Mouse (Mus musculus) thymus, adult 2 months (tissue): ENCODE results near the gene Lrsam1. TPM values are rescaled to one million over a fixed set of nuclear protein-coding genes. Genes with fewer than 3 reads are reported as not detected.

Source experiments
- DNase-seq: peaks from one replicate; pipeline ENCODE4 v3.0.0; 2021
- H3K27ac ChIP-seq: fragments of 200-500 bp; 2 replicates; pipeline ENCODE4 v1.5.1; 2012; ENCODE audit warnings: low read length, control low read depth; ENCODE audit not compliant: control insufficient read depth, insufficient read depth
- H3K27me3 ChIP-seq: fragments of 200-500 bp; 2 replicates; pipeline ENCODE4 v1.6.1; 2012; ENCODE audit warnings: mild to moderate bottlenecking, low read length, moderate library complexity, mixed read lengths; ENCODE audit not compliant: control insufficient read depth, insufficient read depth
- H3K36me3 ChIP-seq: fragments of 200-500 bp; 2 replicates; pipeline ENCODE4 v1.6.1; 2012; ENCODE audit warnings: mild to moderate bottlenecking, low read length, moderate library complexity; ENCODE audit not compliant: control insufficient read depth, insufficient read depth
- H3K4me1 ChIP-seq: fragments of 200-500 bp; replicated peaks from 2 replicates; pipeline ENCODE4 v1.6.1; 2012; ENCODE audit warnings: low read length; ENCODE audit not compliant: control insufficient read depth, insufficient read depth
- H3K4me3 ChIP-seq: fragments of 200-500 bp; 2 replicates; pipeline ENCODE4 v1.5.1; 2012; ENCODE audit warnings: mild to moderate bottlenecking, low read length, control low read depth, moderate library complexity; ENCODE audit not compliant: control insufficient read depth, insufficient read depth
- CTCF ChIP-seq: fragments of 200-500 bp; IDR thresholded peaks from 2 replicates; pipeline ENCODE4 v1.5.1; 2012; ENCODE audit warnings: mild to moderate bottlenecking, control low read depth, low read length, moderate library complexity, borderline replicate concordance; ENCODE audit not compliant: control insufficient read depth, poor library complexity, insufficient read depth; ENCODE audit errors: extremely low read depth
- POLR2A ChIP-seq: fragments of 200-500 bp; IDR thresholded peaks from 2 replicates; pipeline ENCODE4 v1.6.1; 2012; ENCODE audit warnings: mild to moderate bottlenecking, low read length, control low read depth, moderate library complexity; ENCODE audit not compliant: control insufficient read depth, poor library complexity, insufficient read depth; ENCODE audit errors: extremely low read depth
- WGBS: fragments of 180-500 bp; shearing (Covaris S2); methylation state at CpG from one replicate; pipeline ENCODE4 v1.1.7; 2018; 5-methylcytosine and 5-hydroxymethylcytosine counted together
- polyA plus RNA-seq: library from polyadenylated mRNA; depleted of rRNA; stranded (reverse); fragments of >200 nt; gene quantifications from 2 replicates; pipeline ENCODE4 v1.2.3, GENCODE M21; 2012

Gene Lrsam1
- polyA plus RNA-seq, 1 experiment, result 15.3 TPM

GRCm38 (mm10) chr2:32908796-32909195, 52.6 kb downstream of the Lrsam1 start:
- no peak for DNase-seq
- Histone ChIP-seq H3K27ac (no peak overlapping the region), H3K4me3 (no peak overlapping the region), H3K27me3 (no peaks in the 10 kb centered on the region), H3K4me1 (no peaks in the 10 kb centered on the region), H3K36me3 (no peaks in the 10 kb centered on the region)
- WGBS, result 94% methylated on average over 11 of the region's 11 CpGs
- TF ChIP-seq POLR2A, result no peak
- no peak for TF ChIP-seq CTCF

GRCm38 (mm10) chr2:32908272-32908671, 53.1 kb downstream of the Lrsam1 start:
- Histone ChIP-seq H3K36me3 (no peaks in the 10 kb centered on the region), H3K27me3 (no peaks in the 10 kb centered on the region), H3K4me3 (no peak overlapping the region), H3K4me1 (no peaks in the 10 kb centered on the region), H3K27ac (no peak overlapping the region)
- TF ChIP-seq POLR2A (no peak), CTCF (no peak)
- 93% methylated on average over 6 of the region's 6 CpGs for WGBS
- DNase-seq, result no peak

GRCm38 (mm10) chr2:32907442-32907841, 54.0 kb downstream of the Lrsam1 start:
- H3K36me3 ChIP-seq, result no peaks in the 10 kb centered on the region
- TF ChIP-seq POLR2A, result no peak
- no peak for TF ChIP-seq CTCF
- no peak overlapping the region for H3K4me3 ChIP-seq
- no peaks in the 10 kb centered on the region for H3K4me1 ChIP-seq
- 93% methylated on average over 8 of the region's 8 CpGs for WGBS
- DNase-seq, result no peak
- H3K27me3 ChIP-seq, result no peaks in the 10 kb centered on the region
- H3K27ac ChIP-seq, result no peak overlapping the region

- DNase-seq, result no peak
- no peak overlapping the region for H3K4me3 ChIP-seq
- no peak overlapping the region for H3K27ac ChIP-seq
- H3K27me3 ChIP-seq, result no peaks in the 10 kb centered on the region
- no peaks in the 10 kb centered on the region for H3K36me3 ChIP-seq
- WGBS, result 93% methylated on average over 8 of the region's 8 CpGs
- TF ChIP-seq CTCF (no peak), POLR2A (no peak)
- H3K4me1 ChIP-seq, result no peaks in the 10 kb centered on the region
Observed at GRCm38 (mm10) chr2:32905297-32905696, 56.1 kb downstream of the Lrsam1 start.

GRCm38 (mm10) chr2:32904637-32905036, 56.8 kb downstream of the Lrsam1 start:
- TF ChIP-seq CTCF, result no peak
- no peak for TF ChIP-seq POLR2A
- H3K4me3 ChIP-seq, result no peak overlapping the region
- no peaks in the 10 kb centered on the region for H3K27me3 ChIP-seq
- no peaks in the 10 kb centered on the region for H3K4me1 ChIP-seq
- no peaks in the 10 kb centered on the region for H3K36me3 ChIP-seq
- H3K27ac ChIP-seq, result no peak overlapping the region
- WGBS, result 97% methylated on average over 5 of the region's 5 CpGs
- no peak for DNase-seq

GRCm38 (mm10) chr2:32903470-32903869, 57.9 kb downstream of the Lrsam1 start:
- TF ChIP-seq POLR2A (no peak), CTCF (no peak)
- H3K36me3 ChIP-seq, result no peaks in the 10 kb centered on the region
- DNase-seq, result no peak
- no peaks in the 10 kb centered on the region for H3K27me3 ChIP-seq
- no peak overlapping the region for H3K27ac ChIP-seq
- H3K4me1 ChIP-seq, result no peaks in the 10 kb centered on the region
- WGBS, result 91% methylated on average over 4 of the region's 4 CpGs
- H3K4me3 ChIP-seq, result no peak overlapping the region

- TF ChIP-seq POLR2A (no peak), CTCF (no peak)
- no peak for DNase-seq
- Histone ChIP-seq H3K36me3 (no peaks in the 10 kb centered on the region), H3K27ac (no peak overlapping the region), H3K4me1 (0 out of 2 replicates have a peak, but pooled peaks cover 5% of the 10 kb centered on the region), H3K4me3 (no peak overlapping the region), H3K27me3 (no peaks in the 10 kb centered on the region)
- 93% methylated on average over 9 of the region's 9 CpGs for WGBS
Observed at GRCm38 (mm10) chr2:32902126-32902525, 59.3 kb downstream of the Lrsam1 start.
